25 mouse cellular contexts compared by ENCODE assay signal in genomic region chr7:144867161-144867560, GRCm38 (mm10). TPM values are rescaled to one million over a fixed set of nuclear protein-coding genes. Genes with fewer than 3 reads are reported as not detected.
A peak's percentile ranks its signal among the peaks of the same experiment; 100 is the strongest.
DNase-seq lines count a peak whose midpoint lies in the region; ATAC-seq and TF ChIP-seq lines count a peak whose summit lies in the region.
"Had no signal": no experiment of that assay in that cellular context is flagged by ENCODE, and none has a peak within 500 bp of the region (broad histone marks: within the 10 kb centered on the region; RNA-seq: fewer than 3 reads in every experiment).

No protein-coding gene starts in this region.

- TF ChIP-seq POLR2A in ES-Bruce4 (IDR thresholded peaks at IDR 0.05; ENCODE audit: insufficient read depth, low read length), result no peak

- H3K27ac ChIP-seq in ES-Bruce4 (ENCODE audit: insufficient read depth, low read length) (peak overlapping the region; percentile 94), ES-E14 (ENCODE audit: insufficient read depth, low read depth, low read length, poor library complexity, severe bottlenecking) (peak overlapping the region; percentile 73)
- no peak overlapping the region for H3K27ac ChIP-seq in forebrain, postnatal 0 days (ENCODE audit: low read depth, low read length)
- H3K27ac ChIP-seq: embryonic facial prominence, embryonic 13.5 days; embryonic facial prominence, embryonic 15.5 days; forebrain, embryonic 10.5 days; forebrain, embryonic 13.5 days; forebrain, embryonic 15.5 days had no signal

- H3K9ac ChIP-seq in ES-Bruce4 (ENCODE audit: low read depth, poor library complexity, severe bottlenecking), result no peak overlapping the region
- no peak overlapping the region for H3K9ac ChIP-seq in ES-E14 (ENCODE audit: insufficient read depth, low read depth, low read length, poor library complexity, severe bottlenecking)
- H3K9ac ChIP-seq in forebrain, postnatal 0 days, result no peak overlapping the region
- H3K9ac ChIP-seq: embryonic facial prominence, embryonic 13.5 days; embryonic facial prominence, embryonic 15.5 days; forebrain, embryonic 13.5 days; forebrain, embryonic 15.5 days had no signal

- no peak for DNase-seq in ES-E14 (ENCODE audit: low read depth, low spot score)
- DNase-seq in embryo, embryonic 9.5 days (ENCODE audit: extremely low spot score), result no peak
- no peak for DNase-seq in forebrain, postnatal 0 days
- DNase-seq in heart, adult 18-20 months, result no peak
- DNase-seq: adrenal gland, adult 8-10 months; adrenal gland, postnatal 14 days; adrenal gland, postnatal 36 days; cerebellum, adult 11-12 months; cerebellum, adult 2 months; cerebellum, adult 9-10 months; cerebellum, postnatal 10 days; cerebellum, postnatal 25 days had no signal

- no peaks in the 10 kb centered on the region for H3K27me3 ChIP-seq in ES-Bruce4 (ENCODE audit: control insufficient read depth, insufficient read depth, low read length, poor library complexity, severe bottlenecking)
- peaks cover 34% of the 10 kb centered on the region for H3K27me3 ChIP-seq in forebrain, postnatal 0 days (ENCODE audit: insufficient read depth, low read length)

- H3K4me1 ChIP-seq in ES-Bruce4 (ENCODE audit: control insufficient read depth, insufficient read depth, low read length) (peaks cover 13% of the 10 kb centered on the region), ES-E14 (ENCODE audit: control insufficient read depth in 2 of 2, insufficient read depth in 2 of 2, low read length in 2 of 2, poor library complexity in 1 of 2) (peaks cover 7 to 27% of the 10 kb centered on the region in 2 experiments)
- H3K4me1 ChIP-seq in forebrain, postnatal 0 days (ENCODE audit: insufficient read depth), result no peaks in the 10 kb centered on the region

- H3K4me3 ChIP-seq in ES-Bruce4 (ENCODE audit: low read depth, low read length) (no peak overlapping the region), ES-E14 (ENCODE audit: insufficient read depth in 1 of 2, low read depth in 1 of 2, low read length in 2 of 2, poor library complexity in 1 of 2, severe bottlenecking in 1 of 2) (no peak overlapping the region)
- no peak overlapping the region for H3K4me3 ChIP-seq in forebrain, postnatal 0 days (ENCODE audit: low read depth, low read length)
- H3K4me3 ChIP-seq: embryonic facial prominence, embryonic 13.5 days; embryonic facial prominence, embryonic 15.5 days; erythroblast, embryonic 14.5 days; forebrain, embryonic 10.5 days; forebrain, embryonic 13.5 days; forebrain, embryonic 15.5 days had no signal

- H3K9me3 ChIP-seq in ES-Bruce4 (replicated peaks; ENCODE audit: control insufficient read depth, insufficient read depth, low read length, poor library complexity, severe bottlenecking) (no peaks in the 10 kb centered on the region), ES-E14 (ENCODE audit: control insufficient read depth, insufficient read depth, low read depth, low read length) (no peaks in the 10 kb centered on the region)
- no peaks in the 10 kb centered on the region for H3K9me3 ChIP-seq in forebrain, postnatal 0 days (ENCODE audit: low read length)
- H3K9me3 ChIP-seq: embryonic facial prominence, embryonic 13.5 days; embryonic facial prominence, embryonic 15.5 days; forebrain, embryonic 10.5 days; forebrain, embryonic 13.5 days; forebrain, embryonic 15.5 days had no signal

- no peak for TF ChIP-seq CTCF in ES-Bruce4 (IDR thresholded peaks at IDR 0.05; ENCODE audit: low read depth, low read length)
- TF ChIP-seq CTCF in forebrain, postnatal 0 days (IDR thresholded peaks at IDR 0.05; ENCODE audit: low read depth), result no peak

- H3K36me3 ChIP-seq in ES-Bruce4 (ENCODE audit: control insufficient read depth, insufficient read depth, low read length, poor library complexity, severe bottlenecking) (peaks cover 31% of the 10 kb centered on the region), ES-E14 (ENCODE audit: control insufficient read depth, insufficient read depth, low read length, poor library complexity, severe bottlenecking) (peaks cover 28% of the 10 kb centered on the region)
- H3K36me3 ChIP-seq in forebrain, postnatal 0 days (ENCODE audit: insufficient read depth), result no peaks in the 10 kb centered on the region
- H3K36me3 ChIP-seq: embryonic facial prominence, embryonic 13.5 days; embryonic facial prominence, embryonic 15.5 days; forebrain, embryonic 10.5 days; forebrain, embryonic 15.5 days had no signal

- no peak for ATAC-seq in forebrain, postnatal 0 days
- ATAC-seq: activated CD4-positive, CD25-positive, alpha-beta regulatory T cell, adult 4 months; forebrain, embryonic 13.5 days; forebrain, embryonic 15.5 days had no signal

- in situ Hi-C loops in ES-E14 (cut with MboI; ENCODE audit: low sequenced_read_pairs in 2 of 2, unreplicated experiment in 2 of 2), result no loop called here

- peak; percentile 92 for TF ChIP-seq EP300 in ES-Bruce4 (IDR thresholded peaks at IDR 0.05; ENCODE audit: insufficient read depth, low read depth, low read length)

- 68% methylated on average over 4 of the region's 4 CpGs for WGBS in forebrain, postnatal 0 days

- no peak overlapping the region for H3K4me2 ChIP-seq in forebrain, postnatal 0 days (ENCODE audit: low read depth)
- H3K4me2 ChIP-seq: embryonic facial prominence, embryonic 13.5 days; embryonic facial prominence, embryonic 15.5 days; forebrain, embryonic 13.5 days; forebrain, embryonic 15.5 days had no signal

TF ChIP-seq in ES-E14, 5 proteins besides CTCF, POLR2A, EP300 and RAD21:
- TF ChIP-seq HCFC1 (IDR thresholded peaks at IDR 0.05; ENCODE audit: borderline replicate concordance, insufficient read depth, low read length) (no peak), ZC3H11A (IDR thresholded peaks at IDR 0.05; ENCODE audit: borderline replicate concordance, low read depth, low read length) (no peak), MAFK (IDR thresholded peaks at IDR 0.05; ENCODE audit: insufficient read depth, low read depth, low read length) (no peak), ZNF384 (IDR thresholded peaks at IDR 0.05; ENCODE audit: low read depth, low read length) (no peak)

RNA-seq across cellular contexts. Expression of gene Fgf4, which starts 20.0 kb away (rescaled TPM):
- polyA plus RNA-seq in ES-Bruce4 (2011; ENCODE audit: insufficient read depth, insufficient read length, low read depth, missing spikeins), result 82.9 and 84.3 TPM in 2 replicates
- total RNA-seq in ES-E14 (2012; rRNA removed), result 147 and 268 TPM in 2 replicates
- not detected in 2 replicates for total RNA-seq in forebrain, postnatal 0 days (2014; rRNA removed)
- not detected in 2 replicates for polyA plus RNA-seq in forebrain, postnatal 0 days (2015; fragmentation: Nextera tagmentation; extraction: Ambion mirVana)
- total RNA-seq in heart, adult 18-20 months (2021), result not detected
- total RNA-seq: adrenal gland, adult 18-20 months; adrenal gland, adult 8-10 months; adrenal gland, postnatal 14 days; adrenal gland, postnatal 36 days; MEL had no signal
- polyA plus RNA-seq: activated CD4-positive, CD25-positive, alpha-beta regulatory T cell, adult 4 months; C2C12; cerebellum, adult 2 months; cortical plate, adult 2 months; erythroblast, embryonic 14.5 days; forebrain, embryonic 10.5 days; forebrain, embryonic 13.5 days; forebrain, embryonic 15.5 days; frontal cortex, adult 2 months had no signal

RNA-seq across cellular contexts. Expression of gene Fgf15, which starts 29.2 kb away (rescaled TPM):
- 3.1 and 3.3 TPM in 2 replicates for polyA plus RNA-seq in ES-Bruce4 (2011; ENCODE audit: insufficient read depth, insufficient read length, low read depth, missing spikeins)
- total RNA-seq in ES-E14 (2012; rRNA removed), result 10.8 and 43.2 TPM in 2 replicates
- total RNA-seq in forebrain, postnatal 0 days (2014; rRNA removed), result 2.5 and 4.0 TPM in 2 replicates
- 5.0 and 6.1 TPM in 2 replicates for polyA plus RNA-seq in forebrain, postnatal 0 days (2015; fragmentation: Nextera tagmentation; extraction: Ambion mirVana)
- not detected for total RNA-seq in heart, adult 18-20 months (2021)
- total RNA-seq: adrenal gland, postnatal 14 days; adrenal gland, postnatal 36 days had no signal
- polyA plus RNA-seq: activated CD4-positive, CD25-positive, alpha-beta regulatory T cell, adult 4 months; cerebellum, adult 2 months; cortical plate, adult 2 months; erythroblast, embryonic 14.5 days; frontal cortex, adult 2 months had no signal

RNA-seq across cellular contexts. Expression of gene Fgf3, which starts 29.3 kb away (rescaled TPM):
- 0.43 and 0.78 TPM in 2 replicates for polyA plus RNA-seq in ES-Bruce4 (2011; ENCODE audit: insufficient read depth, insufficient read length, low read depth, missing spikeins)
- 2.4 and 3.3 TPM in 2 replicates for total RNA-seq in ES-E14 (2012; rRNA removed)
- 1.8 and 6.1 TPM in 2 replicates for total RNA-seq in forebrain, postnatal 0 days (2014; rRNA removed)
- polyA plus RNA-seq in forebrain, postnatal 0 days (2015; fragmentation: Nextera tagmentation; extraction: Ambion mirVana), result 1.5 and 1.9 TPM in 2 replicates
- not detected for total RNA-seq in heart, adult 18-20 months (2021)
- total RNA-seq: MEL had no signal
- polyA plus RNA-seq: activated CD4-positive, CD25-positive, alpha-beta regulatory T cell, adult 4 months; C2C12 had no signal

RNA-seq across cellular contexts. Expression of gene LTO1, which starts 47.7 kb away (rescaled TPM):
- polyA plus RNA-seq in ES-Bruce4 (2011; ENCODE audit: insufficient read depth, insufficient read length, low read depth, missing spikeins), result 21.5 and 30.7 TPM in 2 replicates
- 23.9 TPM in 2 replicates for total RNA-seq in ES-E14 (2012; rRNA removed)
- total RNA-seq in forebrain, postnatal 0 days (2014; rRNA removed), result 21.7 and 22.4 TPM in 2 replicates
- 16.4 and 17.6 TPM in 2 replicates for polyA plus RNA-seq in forebrain, postnatal 0 days (2015; fragmentation: Nextera tagmentation; extraction: Ambion mirVana)
- 10 to 100 TPM; 18.1 to 18.3 TPM for total RNA-seq in heart, adult 18-20 months (2021)

Comparison
In these comparisons a context has a peak if more than half of its experiments do, and no peak if none do; other contexts are left out.
1. RNA of gene Fgf4, which starts 20.0 kb away (total RNA-seq): 147 to 268 TPM in ES-E14; not detected in forebrain, postnatal 0 days and not detected in heart, adult 18-20 months; every median in the first group is over 100 times any median in the second.